Mouse (Mus musculus) gastrocnemius, adult 2 months (tissue): ENCODE data around the gene Rita1. TPM values are rescaled to one million over a fixed set of nuclear protein-coding genes. Genes with fewer than 3 reads are reported as not detected.
A peak's percentile ranks its signal among the peaks of the same experiment; 100 is the strongest.

Experiments
- DNase-seq: peaks from one replicate; pipeline ENCODE4 v3.0.0; 2022
- H3K27ac ChIP-seq: fragments of 200-600 bp; 2 replicates; pipeline ENCODE4 v1.8.1; 2022; ENCODE audit warnings: mild to moderate bottlenecking
- H3K4me3 ChIP-seq: fragments of 200-600 bp; 2 replicates; pipeline ENCODE4 v1.8.1; 2022; ENCODE audit warnings: mild to moderate bottlenecking, moderate library complexity
- CTCF ChIP-seq: fragments of 200-600 bp; IDR thresholded peaks from 2 replicates; pipeline ENCODE4 v1.8.1; 2022; ENCODE audit warnings: antibody characterized with exemption, mild to moderate bottlenecking, moderate library complexity
- intact Hi-C: fragments of 180-260 bp; cut with DNase I; formaldehyde crosslinking; loops from one replicate; pipeline ENCODE4 v1.15.1; 2025
- total RNA-seq, 2 experiments: library from RNA; stranded (reverse); gene quantifications; 2 replicates each; pipeline ENCODE4 v1.2.3; 2021

Rita1 gene
- total RNA-seq, 2 experiments from 2014 or later = 4.9 to 6.6 TPM

DNA sequence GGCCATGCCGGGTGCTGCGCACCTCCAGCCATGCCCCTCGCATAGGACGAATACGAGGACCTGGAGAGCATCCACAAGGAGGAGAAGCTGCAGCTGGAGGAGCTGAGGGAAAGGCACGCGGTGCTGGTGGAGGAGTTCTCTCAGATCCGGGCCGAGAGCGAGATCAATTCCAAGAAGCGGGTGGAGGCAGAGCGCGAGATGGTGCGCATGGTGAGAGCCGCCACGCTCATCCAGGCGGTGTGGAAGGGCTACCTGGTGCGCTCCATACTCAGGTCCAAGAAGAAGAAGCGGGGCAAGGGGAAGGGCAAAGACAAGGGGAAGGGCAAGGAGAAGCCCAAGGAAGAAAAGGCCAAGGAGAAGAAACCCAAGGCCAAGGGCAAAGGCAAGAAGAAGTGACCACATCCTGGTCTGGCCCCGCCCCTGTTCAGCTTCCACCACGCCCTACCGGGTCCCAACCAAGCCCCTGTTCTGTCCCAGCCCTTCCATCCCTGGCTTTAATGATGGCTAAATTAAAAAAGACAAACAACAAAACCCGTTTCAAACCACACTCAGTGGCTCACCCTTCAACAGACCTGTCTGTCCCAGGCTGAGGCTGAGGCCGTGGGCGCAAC is 5.7 kb downstream of the Rita1 start:
- Histone ChIP-seq H3K4me3 (no peak overlapping the region), H3K27ac (no peak overlapping the region)
- intact Hi-C loops = no loop called here
- no peak for TF ChIP-seq CTCF
- DNase-seq = no peak

DNA sequence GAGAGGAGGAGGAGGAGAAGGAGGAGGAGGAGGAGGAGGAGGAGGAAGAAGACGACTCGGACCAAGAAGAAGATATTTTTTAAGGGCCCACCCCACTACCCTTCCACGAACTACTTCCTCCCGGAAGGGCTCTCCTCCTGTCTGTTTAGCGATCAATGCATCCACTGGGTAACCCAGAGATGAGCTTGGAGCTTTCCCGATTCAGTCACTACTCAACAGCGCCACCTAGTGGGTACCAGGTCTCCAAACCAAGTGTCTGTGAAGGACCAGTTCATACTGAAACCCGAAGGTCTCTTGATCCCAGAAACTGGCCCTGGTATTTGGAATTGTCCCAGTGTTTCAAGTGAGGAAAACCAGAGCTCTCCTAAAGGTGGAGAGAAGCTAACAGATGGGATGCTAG is 6.7 kb downstream of the Rita1 start:
- peak; percentile 93 for TF ChIP-seq CTCF
- Histone ChIP-seq H3K4me3 (peak overlapping the region; percentile 60), H3K27ac (no peak overlapping the region)
- peak; percentile 91 for DNase-seq
- intact Hi-C loops = loop anchor here (1.0 kb wide), 1 partner anchor 100 kb away; no protein-coding TSS in a partner anchor

DNA sequence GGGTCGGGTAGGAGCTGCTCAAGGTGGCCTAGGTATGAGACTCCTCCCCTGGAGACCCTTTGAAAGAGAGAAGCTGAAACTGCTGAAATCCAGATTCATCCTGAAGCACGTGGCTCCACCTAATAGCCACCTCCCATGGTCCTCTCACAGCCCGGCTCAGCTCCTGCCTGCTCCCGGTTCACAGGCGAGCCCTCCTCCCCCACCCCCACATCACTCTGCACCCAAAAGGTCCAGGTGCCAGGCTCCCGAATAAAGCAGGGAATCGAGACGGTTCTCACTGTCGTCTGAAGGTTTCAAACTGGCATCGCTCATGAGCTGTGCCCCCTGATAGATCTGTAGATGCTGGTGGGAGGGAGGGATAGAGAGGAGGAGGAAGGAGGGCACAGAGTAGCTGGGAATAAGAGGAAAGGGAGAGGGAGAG is 7.1 kb downstream of the Rita1 start:
- intact Hi-C loops = loop anchor here (1.0 kb wide), 1 partner anchor 100 kb away; no protein-coding TSS in a partner anchor
- DNase-seq = no peak
- peak overlapping the region; percentile 60 for H3K4me3 ChIP-seq
- peak overlapping the region; percentile 48; the same call in 1 of the 2 replicates for H3K27ac ChIP-seq
- no peak for TF ChIP-seq CTCF

DNA sequence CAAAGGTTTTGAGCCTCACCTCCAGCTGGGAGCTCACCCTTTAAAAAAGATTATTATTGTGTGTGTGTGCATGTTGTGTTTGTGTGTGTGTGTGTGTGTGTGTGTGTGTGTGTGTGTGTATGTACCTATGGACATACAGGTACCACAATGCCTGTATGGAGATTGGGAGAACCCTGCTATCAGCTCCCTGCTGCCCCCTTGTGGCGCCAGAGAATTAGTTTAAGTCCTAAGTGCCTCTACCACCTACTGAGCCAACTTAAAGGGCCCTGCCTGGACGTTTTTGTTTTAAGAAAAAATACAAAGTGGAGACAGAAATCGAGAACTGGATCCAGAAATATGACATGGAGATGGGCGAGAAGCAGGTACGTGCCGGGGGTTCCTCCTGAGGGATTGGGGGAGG is 7.5 kb downstream of the Rita1 start:
- DNase-seq = peak; percentile 88
- H3K4me3 ChIP-seq = peak overlapping the region; percentile 60
- peak; percentile 73 for TF ChIP-seq CTCF
- intact Hi-C loops = loop anchor here (1.0 kb wide), 1 partner anchor 100 kb away; no protein-coding TSS in a partner anchor
- H3K27ac ChIP-seq = 0 out of 2 replicates have a peak overlapping the region, but pooled peaks have one; percentile 48

DNA sequence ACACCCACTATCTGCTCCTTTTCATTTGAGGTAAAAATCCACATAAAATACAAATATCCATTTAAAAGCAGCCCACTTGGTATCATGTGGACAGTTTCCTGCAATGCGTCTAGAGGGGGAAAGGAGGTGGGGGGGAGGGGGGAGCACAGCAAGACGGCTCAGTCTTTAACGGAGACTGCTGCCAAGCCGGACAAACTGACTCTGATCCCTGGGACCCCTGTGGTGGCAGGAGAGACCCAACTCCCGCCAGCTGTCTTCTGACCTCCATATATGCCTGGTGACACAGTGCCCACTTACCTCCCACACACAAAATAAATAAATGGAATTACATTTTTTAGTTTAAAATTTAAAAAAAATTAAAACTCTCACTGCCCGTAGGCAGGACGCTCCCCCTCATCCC is 8.9 kb downstream of the Rita1 start:
- no peak overlapping the region for H3K4me3 ChIP-seq
- H3K27ac ChIP-seq = no peak overlapping the region
- no peak for DNase-seq
- intact Hi-C loops = no loop called here
- no peak for TF ChIP-seq CTCF

DNA sequence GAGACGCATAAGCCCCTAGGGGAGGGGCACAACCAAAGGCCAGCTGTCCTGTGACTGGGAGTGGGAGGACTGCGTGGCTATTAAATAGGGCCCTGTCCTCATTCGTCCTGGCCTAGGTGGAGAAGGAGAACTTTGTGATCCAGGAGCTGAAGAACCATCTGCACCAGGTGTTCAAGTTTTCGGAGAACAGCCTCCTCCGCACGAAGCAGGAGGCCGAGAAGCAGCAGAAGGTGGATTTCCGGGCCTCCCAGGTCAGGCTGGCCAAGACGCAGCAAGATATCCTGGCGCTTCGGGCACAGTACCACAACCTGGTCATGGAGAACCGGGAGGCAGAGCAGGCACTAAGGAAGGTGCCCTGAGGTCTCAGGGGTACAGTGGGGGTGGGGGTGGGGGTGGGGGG is 10.2 kb downstream of the Rita1 start:
- Histone ChIP-seq H3K4me3 (no peak overlapping the region), H3K27ac (no peak overlapping the region)
- DNase-seq = no peak
- intact Hi-C loops = no loop called here
- no peak for TF ChIP-seq CTCF

DNA sequence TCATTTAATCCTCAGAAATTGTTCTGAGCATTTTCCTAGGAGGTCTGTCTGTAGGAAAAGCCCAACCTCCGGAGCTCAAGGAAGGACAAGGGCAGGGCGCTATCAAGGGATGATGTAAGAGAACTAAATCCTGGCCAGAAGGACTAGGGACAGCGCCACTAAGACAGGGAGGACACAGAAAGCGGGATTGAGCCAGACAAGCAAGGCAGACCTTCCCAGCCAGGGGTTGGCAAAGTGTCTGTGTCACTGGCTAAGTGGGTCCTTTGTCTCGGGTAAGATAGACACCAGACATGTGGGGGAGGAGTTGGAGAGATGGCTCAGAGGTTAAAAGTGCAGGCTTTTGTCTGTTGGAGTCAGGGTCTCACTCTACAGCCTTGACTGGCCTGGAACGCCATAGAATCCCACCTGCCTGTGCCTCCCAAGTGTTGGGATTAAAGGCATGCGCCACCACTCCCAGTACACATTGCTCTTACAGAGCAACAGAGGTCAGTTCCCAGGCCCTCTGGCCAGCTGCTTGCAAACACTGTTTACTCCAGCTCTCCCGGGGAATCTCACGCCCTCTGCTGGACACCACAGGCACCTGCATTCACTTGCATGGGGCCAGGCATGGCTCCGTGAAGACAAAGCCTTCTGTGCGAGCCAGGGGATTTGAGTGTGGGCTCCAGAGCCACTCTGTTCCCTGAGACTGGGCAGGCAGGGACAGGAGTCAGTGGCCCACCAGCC is 11.3 kb downstream of the Rita1 start:
- Histone ChIP-seq H3K4me3 (no peak overlapping the region), H3K27ac (no peak overlapping the region)
- TF ChIP-seq CTCF = peak; percentile 58
- DNase-seq = no peak
- intact Hi-C loops = no loop called here

DNA sequence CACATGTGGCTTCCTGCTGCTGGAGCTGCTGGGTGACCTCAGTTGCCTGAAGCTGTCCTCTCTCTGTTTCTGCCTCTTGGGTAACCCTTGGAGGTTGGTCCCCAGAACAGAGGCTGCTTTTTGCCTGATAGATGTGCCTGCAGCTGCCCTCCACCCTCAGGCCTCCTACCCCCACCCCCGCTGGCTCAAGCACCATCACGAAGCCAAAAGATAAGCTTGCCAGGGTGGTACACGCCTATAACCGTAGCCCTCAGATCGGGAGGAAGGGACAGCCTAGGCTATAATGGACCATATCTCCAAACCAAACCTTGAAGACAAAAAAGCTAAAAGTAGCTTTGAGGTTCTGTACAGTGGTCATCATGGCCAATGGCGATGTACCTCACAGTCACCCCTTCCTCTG is 12.8 kb downstream of the Rita1 start:
- no peak overlapping the region for H3K27ac ChIP-seq
- no peak for TF ChIP-seq CTCF
- no peak for DNase-seq
- intact Hi-C loops = no loop called here
- no peak overlapping the region for H3K4me3 ChIP-seq

DNA sequence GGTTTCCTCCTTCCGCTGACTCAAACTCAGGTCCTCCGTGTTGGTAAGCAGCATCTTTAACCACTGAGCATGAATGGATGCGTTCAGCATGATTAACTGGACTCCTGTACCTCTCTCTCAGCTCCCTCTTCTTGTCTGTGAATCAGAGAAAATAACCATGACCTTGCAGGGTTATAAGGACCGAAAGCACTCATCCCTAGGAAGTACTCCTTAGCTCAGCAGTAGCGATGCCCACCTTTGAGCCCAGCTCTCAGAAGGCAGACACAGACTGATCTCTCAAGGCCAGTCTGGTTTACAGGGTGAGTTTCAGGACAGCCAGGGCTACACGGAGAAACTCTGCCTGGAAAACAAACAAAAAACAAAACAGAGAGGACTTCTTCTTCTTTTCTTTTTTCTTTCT is 17.9 kb downstream of the Rita1 start:
- Histone ChIP-seq H3K27ac (no peak overlapping the region), H3K4me3 (no peak overlapping the region)
- TF ChIP-seq CTCF = no peak
- DNase-seq = no peak
- intact Hi-C loops = no loop called here

DNA sequence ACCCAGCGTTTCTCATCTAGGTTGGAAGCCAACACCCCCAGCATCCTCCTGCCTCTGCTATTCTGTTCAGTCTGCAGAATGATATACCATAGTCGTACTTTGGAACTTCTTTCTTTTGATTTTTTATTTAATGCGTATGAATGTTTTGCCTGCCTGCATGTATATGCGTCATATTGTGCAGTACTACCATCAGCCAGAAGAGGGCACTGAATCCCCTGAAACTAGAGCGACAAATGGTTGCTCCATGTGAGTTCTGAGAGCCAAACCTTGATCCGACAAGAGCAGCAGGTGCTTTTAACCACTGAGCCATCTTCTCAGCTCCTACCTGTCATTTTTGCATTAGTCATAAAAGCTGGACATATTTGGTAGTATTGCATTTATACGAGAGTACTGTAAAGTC is 20.2 kb downstream of the Rita1 start:
- intact Hi-C loops = no loop called here
- Histone ChIP-seq H3K4me3 (no peak overlapping the region), H3K27ac (no peak overlapping the region)
- no peak for DNase-seq
- peak; percentile 40; the same call in 1 of the 2 replicates for TF ChIP-seq CTCF

DNA sequence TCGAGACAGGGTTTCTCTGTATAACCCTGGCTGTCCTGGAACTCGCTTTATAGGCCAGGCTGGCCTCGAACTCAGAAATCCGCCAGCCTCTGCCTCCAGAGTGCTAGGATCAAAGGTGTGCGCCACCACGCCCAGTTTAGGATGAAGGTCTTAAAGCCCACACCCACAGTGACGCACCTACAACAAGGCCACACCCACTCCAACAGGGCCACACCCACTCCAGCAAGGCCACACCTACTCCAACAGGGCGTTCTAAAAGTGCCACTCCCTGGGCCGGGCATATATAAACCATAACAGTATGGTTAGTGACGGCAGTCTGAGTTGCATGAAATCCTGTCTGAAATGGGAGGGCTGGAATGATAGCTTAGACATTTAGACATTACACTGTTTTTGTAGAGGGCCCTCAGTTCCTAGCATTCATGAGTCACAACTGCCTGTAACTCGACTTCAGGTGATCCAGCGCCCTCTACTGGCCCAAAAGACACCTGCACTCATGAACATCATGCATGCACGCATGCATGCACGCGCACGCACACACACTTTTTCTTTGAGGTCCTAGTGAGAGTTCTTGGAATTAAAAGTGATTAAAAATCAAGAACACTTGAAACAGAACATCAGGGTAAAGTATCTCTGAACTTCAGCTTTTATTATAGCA is 21.9 kb downstream of the Rita1 start:
- TF ChIP-seq CTCF = peak; percentile 56
- intact Hi-C loops = no loop called here
- no peak for DNase-seq
- no peak overlapping the region for H3K4me3 ChIP-seq
- no peak overlapping the region for H3K27ac ChIP-seq

DNA sequence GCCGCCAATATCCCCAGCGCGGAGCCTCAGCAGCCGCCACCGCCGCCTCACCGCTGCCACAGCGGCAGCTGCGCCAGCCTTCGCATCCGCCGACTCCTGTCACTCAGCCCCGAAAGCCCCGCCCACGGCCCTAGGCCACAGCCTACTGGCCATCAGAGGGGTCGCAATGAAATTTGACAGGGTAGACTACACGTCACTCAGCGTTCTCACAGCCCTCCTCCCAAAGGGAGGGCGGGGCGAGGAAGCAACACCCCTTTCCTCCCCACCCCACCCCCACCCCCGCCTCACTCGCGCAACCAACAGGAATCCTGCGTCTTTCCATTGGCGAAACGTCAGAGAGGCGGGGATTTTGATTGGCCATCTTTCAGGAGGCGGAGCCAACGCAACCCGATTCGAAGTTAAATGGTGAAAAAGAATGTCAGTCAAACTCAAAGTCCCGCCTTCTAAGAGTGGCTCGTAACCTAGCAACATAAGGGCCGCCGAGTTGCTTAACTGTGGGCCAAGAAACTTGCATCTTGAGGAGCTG is 23.8 kb downstream of the Rita1 start, which contains the start of the genes Tpcn1 and Iqcd:
Tpcn1 (minus strand) TSS at position 105 of the 526 bp plus-strand sequence.
Iqcd (plus strand) TSS at position 448 of the 526 bp plus-strand sequence.
- DNase-seq = peak; percentile 100
- peak within 1 kb of the TSS; percentile 99 for H3K4me3 ChIP-seq
- intact Hi-C loops = loop anchor here (2.0 to 5.0 kb wide), 2 partner anchors 26 to 76 kb away; partner anchors contain the start of gene Slc8b1
- H3K27ac ChIP-seq = peak within 1 kb of the TSS; percentile 92
- peak; percentile 14; the same call in 1 of the 2 replicates for TF ChIP-seq CTCF
